Mouse (Mus musculus): ENCODE data around the gene U2af2.

GRCm38 (mm10) chr7:5085512-5085911, 23.6 kb downstream of the U2af2 start:
- TF ChIP-seq CTCF (IDR thresholded peaks at IDR 0.05) (no peak), EP300 (IDR thresholded peaks at IDR 0.05) (no peak)
